Mouse (Mus musculus) CH12.LX (cell line): ENCODE data around the gene Lrfn4. TPM values are rescaled to one million over a fixed set of nuclear protein-coding genes. Genes with fewer than 3 reads are reported as not detected.
A peak's percentile ranks its signal among the peaks of the same experiment; 100 is the strongest.

Source experiments
- DNase-seq: peaks from one replicate; pipeline ENCODE4 v3.0.0-alpha.2; 2013; ENCODE audit errors: extremely low read depth
- H3K27ac ChIP-seq: 2 replicates; pipeline ENCODE4 v1.5.1; 2012; ENCODE audit warnings: low read depth, mild to moderate bottlenecking, control low read depth, moderate library complexity; ENCODE audit not compliant: insufficient read depth
- H3K27me3 ChIP-seq: replicated peaks from 2 replicates; pipeline ENCODE3; 2012; ENCODE audit warnings: inconsistent platforms
- H3K36me3 ChIP-seq, 2 experiments: replicated peaks in 1 of 2; 2 replicates each; pipeline versions ENCODE3 to v1.6.1; 2012; ENCODE audit warnings: inconsistent platforms in 1 of 2, low read length in 1 of 2, mild to moderate bottlenecking in 1 of 2, mixed read lengths in 1 of 2, moderate library complexity in 1 of 2; ENCODE audit not compliant: control insufficient read depth in 1 of 2, insufficient read depth in 1 of 2
- H3K4me1 ChIP-seq, 2 experiments: 2 replicates each; pipeline ENCODE4 v1.6.1; 2012; ENCODE audit warnings: inconsistent platforms in 1 of 2, moderate library complexity in 1 of 2; ENCODE audit not compliant: insufficient read depth in 2 of 2, control insufficient read depth in 1 of 2
- H3K4me2 ChIP-seq: 2 replicates; pipeline ENCODE4 v1.6.1; 2012; ENCODE audit warnings: low read depth, mild to moderate bottlenecking, control low read depth; ENCODE audit not compliant: poor library complexity, insufficient read depth, severe bottlenecking
- H3K4me3 ChIP-seq, 3 experiments: fragments of 150-350 bp in 1 of 3; sonication (generic) in 1 of 3; replicated peaks in 1 of 3; 2 replicates each; pipeline versions ENCODE3 to v1.5.1; 2011 to 2012; ENCODE audit warnings: low read depth in 2 of 3, low read length in 2 of 3, mild to moderate bottlenecking in 2 of 3, moderate library complexity in 2 of 3, control low read depth in 1 of 3, improper control_type of control experiment in 1 of 3, inconsistent platforms in 1 of 3, mixed read lengths in 1 of 3; ENCODE audit not compliant: poor library complexity in 1 of 3
- H3K79me2 ChIP-seq: replicated peaks from 2 replicates; pipeline ENCODE4 v1.6.1; 2012; ENCODE audit warnings: mild to moderate bottlenecking, moderate library complexity; ENCODE audit not compliant: control insufficient read depth, poor library complexity, insufficient read depth, severe bottlenecking; ENCODE audit errors: extremely low read depth
- H3K9ac ChIP-seq: 2 replicates; pipeline ENCODE4 v1.6.1; 2012; ENCODE audit warnings: low read depth, mild to moderate bottlenecking, control low read depth, moderate library complexity; ENCODE audit not compliant: insufficient read depth
- H3K9me3 ChIP-seq: replicated peaks from 2 replicates; pipeline ENCODE3; 2012; ENCODE audit warnings: low read length, inconsistent platforms, mixed read lengths
- BHLHE40 ChIP-seq: IDR thresholded peaks from 2 replicates; pipeline ENCODE4 v1.6.1; 2011; ENCODE audit warnings: mild to moderate bottlenecking, low read depth, low read length, improper control_type of control experiment
- CHD1 ChIP-seq: IDR thresholded peaks from 2 replicates; pipeline ENCODE4 v1.6.1; 2012; ENCODE audit warnings: low read depth, low read length, improper control_type of control experiment, inconsistent platforms
- E2F4 ChIP-seq: IDR thresholded peaks from 2 replicates; pipeline ENCODE4 v1.6.1; 2011; ENCODE audit warnings: low read depth, low read length, improper control_type of control experiment; ENCODE audit not compliant: insufficient replicate concordance
- ELF1 ChIP-seq: IDR thresholded peaks from 2 replicates; pipeline ENCODE4 v1.6.1; 2014; ENCODE audit warnings: low read depth, mild to moderate bottlenecking, inconsistent platforms, low read length, improper control_type of control experiment
- EP300 ChIP-seq: IDR thresholded peaks from 2 replicates; pipeline ENCODE4 v1.6.1; 2011; ENCODE audit warnings: low read length, improper control_type of control experiment
- GABPA ChIP-seq: IDR thresholded peaks from 2 replicates; pipeline ENCODE4 v1.6.1; 2012; ENCODE audit warnings: low read depth, low read length, improper control_type of control experiment, inconsistent platforms; ENCODE audit not compliant: insufficient replicate concordance
- HCFC1 ChIP-seq: IDR thresholded peaks from 2 replicates; pipeline ENCODE4 v1.6.1; 2012; ENCODE audit warnings: low read depth, mild to moderate bottlenecking, inconsistent platforms, low read length, improper control_type of control experiment
- JUN ChIP-seq: IDR thresholded peaks from 2 replicates; pipeline ENCODE4 v1.6.1; 2011; ENCODE audit warnings: low read depth, mild to moderate bottlenecking, low read length, improper control_type of control experiment, moderate library complexity; ENCODE audit not compliant: insufficient read depth
- JUND ChIP-seq: conservative IDR thresholded peaks from 2 replicates; pipeline ENCODE4 v1.6.1; 2011; ENCODE audit warnings: low read depth, low read length, improper control_type of control experiment
- KAT2A ChIP-seq: IDR thresholded peaks from 2 replicates; pipeline ENCODE4 v1.6.1; 2012; ENCODE audit warnings: low read length, improper control_type of control experiment, inconsistent platforms; ENCODE audit not compliant: insufficient replicate concordance
- MAFK ChIP-seq: IDR thresholded peaks from 2 replicates; pipeline ENCODE4 v1.6.1; 2011; ENCODE audit warnings: low read length, improper control_type of control experiment; ENCODE audit not compliant: insufficient replicate concordance
- MAX ChIP-seq: IDR thresholded peaks from 2 replicates; pipeline ENCODE4 v1.6.1; 2011; ENCODE audit warnings: low read length, improper control_type of control experiment
- MEF2A ChIP-seq: IDR thresholded peaks from 2 replicates; pipeline ENCODE4 v1.6.1; 2014; ENCODE audit warnings: low read depth, mild to moderate bottlenecking, inconsistent platforms, low read length, improper control_type of control experiment, borderline replicate concordance
- MXI1 ChIP-seq: IDR thresholded peaks from 2 replicates; pipeline ENCODE4 v1.6.1; 2011; ENCODE audit warnings: mild to moderate bottlenecking, low read depth, low read length, improper control_type of control experiment
- MYC ChIP-seq: IDR thresholded peaks from 2 replicates; pipeline ENCODE4 v1.6.1; 2011; ENCODE audit warnings: low read depth, mild to moderate bottlenecking, improper control_type of control experiment, low read length
- NRF1 ChIP-seq: IDR thresholded peaks from 2 replicates; pipeline ENCODE4 v1.6.1; 2014; ENCODE audit warnings: low read depth, mild to moderate bottlenecking, inconsistent platforms, low read length, improper control_type of control experiment, moderate library complexity
- RCOR1 ChIP-seq: conservative IDR thresholded peaks from 2 replicates; pipeline ENCODE4 v1.6.1; 2012; ENCODE audit warnings: low read depth, mild to moderate bottlenecking, inconsistent platforms, low read length, improper control_type of control experiment
- TBP ChIP-seq: conservative IDR thresholded peaks from 2 replicates; pipeline ENCODE4 v1.6.1; 2011; ENCODE audit warnings: low read depth, low read length, improper control_type of control experiment
- TCF12 ChIP-seq: IDR thresholded peaks from 2 replicates; pipeline ENCODE4 v1.6.1; 2014; ENCODE audit warnings: low read depth, mild to moderate bottlenecking, inconsistent platforms, low read length, improper control_type of control experiment
- UBTF ChIP-seq: IDR thresholded peaks from 2 replicates; pipeline ENCODE4 v1.6.1; 2012; ENCODE audit warnings: low read depth, mild to moderate bottlenecking, inconsistent platforms, low read length, improper control_type of control experiment, moderate library complexity
- ZKSCAN1 ChIP-seq: IDR thresholded peaks from 2 replicates; pipeline ENCODE4 v1.6.1; 2012; ENCODE audit warnings: low read depth, inconsistent platforms, low read length, improper control_type of control experiment, borderline replicate concordance
- dilution Hi-C: fragments of 300-500 bp; cut with MboI; formaldehyde crosslinking; loops from 2 replicates; pipeline ENCODE4 v1.14.3; 2020; ENCODE audit warnings: low sequenced_read_pairs; ENCODE audit not compliant: extremely low pct_unique_long_range_greater_than_20kb, extremely low pct_ligation_motif_present
- in situ Hi-C: fragments of 300-500 bp; cut with MboI; formaldehyde crosslinking; loops from 3 replicates; pipeline ENCODE4 v1.14.3; 2019; ENCODE audit warnings: low sequenced_read_pairs, low pct_ligation_motif_present, low pct_unique_long_range_greater_than_20kb, mixed read lengths
- polyA plus RNA-seq: library from polyadenylated mRNA; unstranded; fragments of >175 nt; gene quantifications from 2 replicates; pipeline ENCODE4 v1.2.1, GENCODE M21; 2012; ENCODE audit warnings: low read depth; ENCODE audit not compliant: insufficient read length
- total RNA-seq, 2 experiments: library from RNA; depleted of rRNA; stranded (reverse); fragments of 300-350 nt in 1 of 2; fragments of >200 nt in 1 of 2; gene quantifications; 2 replicates each; pipeline ENCODE4 v1.2.3; 2012 to 2014

Lrfn4 gene
- total and polyA plus RNA-seq, 3 experiments = 0.75 to 2.3 (median 1.9) TPM

- TF ChIP-seq JUN (no peak), ZKSCAN1 (no peak), MXI1 (peak; percentile 89), GABPA (peak; percentile 22; the same call in 1 of the 2 replicates), MEF2A (peak; percentile 28; the same call in 1 of the 2 replicates), MAX (peak; percentile 29; the same call in 1 of the 2 replicates), EP300 (no peak), UBTF (no peak), E2F4 (no peak), HCFC1 (peak; percentile 86)
These were observed 9.8 kb upstream of the Lrfn4 start, which contains the start of gene Rce1 (continued) for GRCm38 (mm10) chr19:4625179-4625828.

GRCm38 (mm10) chr19:4624406-4625178 lies 9.1 kb upstream of the Lrfn4 start:
- DNase-seq = peak; percentile 28
- no peaks in the 10 kb centered on the region; the same call in 1 of the 2 replicates for H3K79me2 ChIP-seq
- no peak overlapping the region for H3K27ac ChIP-seq
- H3K36me3 ChIP-seq = peaks cover 28 to 49% of the 10 kb centered on the region in 2 experiments
- H3K4me2 ChIP-seq = peak overlapping the region; percentile 25
- H3K9ac ChIP-seq = peak overlapping the region; percentile 84
- no peaks in the 10 kb centered on the region for H3K9me3 ChIP-seq
- no peak for TF ChIP-seq NRF1
- no peak for TF ChIP-seq MEF2A
- no peak for TF ChIP-seq BHLHE40
- TF ChIP-seq HCFC1 = no peak
- no peak for TF ChIP-seq ELF1
- no peak for TF ChIP-seq CHD1
- TF ChIP-seq TBP = no peak
- TF ChIP-seq EP300 = no peak
- TF ChIP-seq JUND = no peak
- no peak for TF ChIP-seq MYC
- TF ChIP-seq MAFK = no peak
- no peak for TF ChIP-seq TCF12
- no peak for TF ChIP-seq MAX
- TF ChIP-seq RCOR1 = no peak
- no peak for TF ChIP-seq KAT2A
- H3K27me3 ChIP-seq = no peaks in the 10 kb centered on the region
- peak overlapping the region; percentile 72 to 91 (median 84) for H3K4me3 ChIP-seq
- in situ Hi-C loops = loop anchor here (5.0 to 25.0 kb wide), 4 partner anchors 118 to 363 kb away; partner anchors contain the start of genes 2010003K11Rik, Ctsf and Npas4
- dilution Hi-C loops = no loop called here
- peaks cover 13 to 49% of the 10 kb centered on the region in 2 experiments; a peak in 3 of 4 replicates for H3K4me1 ChIP-seq
